Mouse (Mus musculus): ENCODE measurements around the gene Ptprj. TPM values are rescaled to one million over a fixed set of nuclear protein-coding genes. Genes with fewer than 3 reads are reported as not detected.

Gene Ptprj
- polyA plus RNA-seq, 1 experiment = 25.1 TPM

GRCm38 (mm10) chr2:90550656-90551055 is 29.8 kb downstream of the Ptprj start:
- Histone ChIP-seq H3K27ac (ENCODE audit: control insufficient read depth, insufficient read depth, low read depth, low read length, poor library complexity) (no peak overlapping the region), H3K4me3 (replicated peaks; ENCODE audit: control insufficient read depth, low read depth, low read length) (no peak overlapping the region), H3K4me1 (ENCODE audit: control insufficient read depth, insufficient read depth, low read length) (peaks cover 7% of the 10 kb centered on the region)
- TF ChIP-seq POLR2A (IDR thresholded peaks at IDR 0.05; ENCODE audit: borderline replicate concordance, control insufficient read depth, low read depth, low read length) (no peak), CTCF (IDR thresholded peaks at IDR 0.05; ENCODE audit: control insufficient read depth, insufficient read depth, low read length) (no peak)
- 89% methylated on average over 6 of the region's 6 CpGs for WGBS

GRCm38 (mm10) chr2:90548541-90548940 is 31.9 kb downstream of the Ptprj start:
- peaks cover 3% of the 10 kb centered on the region for H3K4me1 ChIP-seq (ENCODE audit: control insufficient read depth, insufficient read depth, low read length)
- no peak overlapping the region for H3K27ac ChIP-seq (ENCODE audit: control insufficient read depth, insufficient read depth, low read depth, low read length, poor library complexity)
- H3K4me3 ChIP-seq (replicated peaks; ENCODE audit: control insufficient read depth, low read depth, low read length) = no peak overlapping the region

GRCm38 (mm10) chr2:90547144-90547609 is 33.3 kb downstream of the Ptprj start:
- no peak overlapping the region for H3K27ac ChIP-seq (ENCODE audit: control insufficient read depth, insufficient read depth, low read depth, low read length, poor library complexity)
- H3K4me3 ChIP-seq (replicated peaks; ENCODE audit: control insufficient read depth, low read depth, low read length) = no peak overlapping the region
- peaks cover 8% of the 10 kb centered on the region for H3K4me1 ChIP-seq (ENCODE audit: control insufficient read depth, insufficient read depth, low read length)
- 67% methylated on average over 5 of the region's 5 CpGs for WGBS
- TF ChIP-seq POLR2A (IDR thresholded peaks at IDR 0.05; ENCODE audit: borderline replicate concordance, control insufficient read depth, low read depth, low read length) (no peak), CTCF (IDR thresholded peaks at IDR 0.05; ENCODE audit: control insufficient read depth, insufficient read depth, low read length) (no peak)

More at GRCm38 (mm10) chr2:90548541-90548940, 31.9 kb downstream of the Ptprj start:
- TF ChIP-seq POLR2A (IDR thresholded peaks at IDR 0.05; ENCODE audit: borderline replicate concordance, control insufficient read depth, low read depth, low read length) (no peak), CTCF (IDR thresholded peaks at IDR 0.05; ENCODE audit: control insufficient read depth, insufficient read depth, low read length) (no peak)
- WGBS = 36% methylated on average over 5 of the region's 5 CpGs

- no peak overlapping the region for H3K4me3 ChIP-seq (replicated peaks; ENCODE audit: control insufficient read depth, low read depth, low read length)
- H3K4me1 ChIP-seq (ENCODE audit: control insufficient read depth, insufficient read depth, low read length) = peaks cover 10% of the 10 kb centered on the region
- TF ChIP-seq CTCF (IDR thresholded peaks at IDR 0.05; ENCODE audit: control insufficient read depth, insufficient read depth, low read length) (no peak), POLR2A (IDR thresholded peaks at IDR 0.05; ENCODE audit: borderline replicate concordance, control insufficient read depth, low read depth, low read length) (no peak)
- WGBS = 85% methylated on average over 5 of the region's 5 CpGs
- no peak overlapping the region for H3K27ac ChIP-seq (ENCODE audit: control insufficient read depth, insufficient read depth, low read depth, low read length, poor library complexity)
Observed at GRCm38 (mm10) chr2:90545261-90545660, 35.2 kb downstream of the Ptprj start.

DNA sequence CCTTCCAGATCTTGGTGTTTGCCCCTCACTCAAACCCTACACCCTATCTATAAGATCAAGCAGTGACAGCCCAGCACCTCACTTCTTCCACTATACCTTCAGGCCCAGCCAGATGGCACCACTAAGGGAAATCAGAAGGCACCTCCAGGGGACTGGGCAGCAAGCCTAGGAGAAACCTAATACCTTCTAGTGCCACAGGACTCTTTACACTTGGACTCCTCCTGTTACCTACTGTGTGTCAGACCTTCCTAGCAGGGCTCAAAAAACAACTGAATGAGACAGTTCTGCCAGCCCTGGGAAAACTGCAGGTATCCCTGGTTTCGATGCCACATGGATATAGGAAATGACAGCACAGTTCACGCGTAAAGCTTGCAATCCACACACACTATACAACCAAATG is 36.5 kb downstream of the Ptprj start:
- TF ChIP-seq POLR2A (IDR thresholded peaks at IDR 0.05; ENCODE audit: borderline replicate concordance, control insufficient read depth, low read depth, low read length) = no peak
- TF ChIP-seq CTCF (IDR thresholded peaks at IDR 0.05; ENCODE audit: control insufficient read depth, insufficient read depth, low read length) = no peak
- Histone ChIP-seq H3K27ac (ENCODE audit: control insufficient read depth, insufficient read depth, low read depth, low read length, poor library complexity) (no peak overlapping the region), H3K4me1 (ENCODE audit: control insufficient read depth, insufficient read depth, low read length) (peaks cover 7% of the 10 kb centered on the region), H3K4me3 (replicated peaks; ENCODE audit: control insufficient read depth, low read depth, low read length) (no peak overlapping the region)
- 86% methylated on average over 3 of the region's 3 CpGs for WGBS

GRCm38 (mm10) chr2:90543106-90543702 is 37.2 kb downstream of the Ptprj start:
- TF ChIP-seq POLR2A (IDR thresholded peaks at IDR 0.05; ENCODE audit: borderline replicate concordance, control insufficient read depth, low read depth, low read length) = no peak
- no peak for TF ChIP-seq CTCF (IDR thresholded peaks at IDR 0.05; ENCODE audit: control insufficient read depth, insufficient read depth, low read length)
- Histone ChIP-seq H3K27ac (ENCODE audit: control insufficient read depth, insufficient read depth, low read depth, low read length, poor library complexity) (peak overlapping the region; percentile 56; the same call in 1 of the 2 replicates), H3K4me3 (replicated peaks; ENCODE audit: control insufficient read depth, low read depth, low read length) (no peak overlapping the region), H3K4me1 (ENCODE audit: control insufficient read depth, insufficient read depth, low read length) (peaks cover 7% of the 10 kb centered on the region)
- 83% methylated on average over 6 of the region's 6 CpGs for WGBS

- Histone ChIP-seq H3K4me1 (ENCODE audit: control insufficient read depth, insufficient read depth, low read length) (peaks cover 7% of the 10 kb centered on the region), H3K27ac (ENCODE audit: control insufficient read depth, insufficient read depth, low read depth, low read length, poor library complexity) (peak overlapping the region; percentile 56; the same call in 1 of the 2 replicates), H3K4me3 (replicated peaks; ENCODE audit: control insufficient read depth, low read depth, low read length) (no peak overlapping the region)
- no peak for TF ChIP-seq CTCF (IDR thresholded peaks at IDR 0.05; ENCODE audit: control insufficient read depth, insufficient read depth, low read length)
- no peak for TF ChIP-seq POLR2A (IDR thresholded peaks at IDR 0.05; ENCODE audit: borderline replicate concordance, control insufficient read depth, low read depth, low read length)
- 24% methylated on average over 2 of the region's 2 CpGs for WGBS
Observed at GRCm38 (mm10) chr2:90542656-90543055, 37.8 kb downstream of the Ptprj start.

- WGBS = 79% methylated on average over 4 of the region's 4 CpGs
- no peak overlapping the region for H3K4me3 ChIP-seq (replicated peaks; ENCODE audit: control insufficient read depth, low read depth, low read length)
- no peak overlapping the region for H3K27ac ChIP-seq (ENCODE audit: control insufficient read depth, insufficient read depth, low read depth, low read length, poor library complexity)
- H3K4me1 ChIP-seq (ENCODE audit: control insufficient read depth, insufficient read depth, low read length) = peaks cover 10% of the 10 kb centered on the region
- TF ChIP-seq POLR2A (IDR thresholded peaks at IDR 0.05; ENCODE audit: borderline replicate concordance, control insufficient read depth, low read depth, low read length) = no peak
- no peak for TF ChIP-seq CTCF (IDR thresholded peaks at IDR 0.05; ENCODE audit: control insufficient read depth, insufficient read depth, low read length)
Observed at GRCm38 (mm10) chr2:90539206-90539605, 41.2 kb downstream of the Ptprj start.

Data from bone marrow, adult 2 months (tissue).